Mouse (Mus musculus) spleen, adult 18-20 months (tissue): ENCODE measurements around the gene Vgll4.
"Not testable (repeated sequence)": the region's sequence is repeated elsewhere in the genome, so short reads cannot be mapped to it uniquely, and the experiment has no call there.

Source experiments
- DNase-seq, 2 experiments: peaks; one replicate each; pipeline ENCODE4 v3.0.0; 2022; ENCODE audit warnings: mixed read lengths in 2 of 2

Gene Vgll4

GRCm38 (mm10) chr6:114936297-114936940 lies 33.4 kb downstream of the Vgll4 start:
- no peak for DNase-seq

GRCm38 (mm10) chr6:114935362-114935761 lies 34.4 kb downstream of the Vgll4 start:
- DNase-seq: no peak

- DNase-seq: no peak
Observed at GRCm38 (mm10) chr6:114934045-114934444, 35.7 kb downstream of the Vgll4 start.

GRCm38 (mm10) chr6:114932991-114933392 lies 36.8 kb downstream of the Vgll4 start:
- DNase-seq: no peak

- no peak for DNase-seq
Observed at GRCm38 (mm10) chr6:114932116-114932500, 37.7 kb downstream of the Vgll4 start.

- DNase-seq: no peak
Observed at GRCm38 (mm10) chr6:114931212-114932115, 38.3 kb downstream of the Vgll4 start.

- DNase-seq: no peak
Observed at GRCm38 (mm10) chr6:114930646-114931045, 39.1 kb downstream of the Vgll4 start.

GRCm38 (mm10) chr6:114930038-114930591 lies 39.7 kb downstream of the Vgll4 start:
- peak; percentile 45 to 64 for DNase-seq

GRCm38 (mm10) chr6:114929346-114929745 lies 40.4 kb downstream of the Vgll4 start:
- no peak for DNase-seq

- DNase-seq: peak; percentile 43 to 67
Observed at GRCm38 (mm10) chr6:114928462-114928861, 41.3 kb downstream of the Vgll4 start.

- DNase-seq: no peak
Observed at GRCm38 (mm10) chr6:114927400-114927799, 42.4 kb downstream of the Vgll4 start.

- DNase-seq: peak; percentile 44 to 65
Observed at GRCm38 (mm10) chr6:114926369-114927157, 43.2 kb downstream of the Vgll4 start.

- no peak for DNase-seq
Observed at GRCm38 (mm10) chr6:114925196-114925595, 44.6 kb downstream of the Vgll4 start.

GRCm38 (mm10) chr6:114922355-114923096 lies 47.3 kb downstream of the Vgll4 start:
- not testable (repeated sequence) for DNase-seq

- DNase-seq: peak; percentile 70 to 80
Observed at GRCm38 (mm10) chr6:114921632-114922354, 48.0 kb downstream of the Vgll4 start.

- DNase-seq: peak; percentile 52 to 61
Observed at GRCm38 (mm10) chr6:114920523-114921445, 49.0 kb downstream of the Vgll4 start.

GRCm38 (mm10) chr6:114919670-114920313 lies 50.0 kb downstream of the Vgll4 start:
- no peak for DNase-seq

GRCm38 (mm10) chr6:114918994-114919393 lies 50.8 kb downstream of the Vgll4 start:
- DNase-seq: no peak

GRCm38 (mm10) chr6:114917770-114918635 lies 51.8 kb downstream of the Vgll4 start:
- no peak for DNase-seq
